Mouse (Mus musculus): ENCODE results near the gene Ankrd33. TPM values are rescaled to one million over a fixed set of nuclear protein-coding genes. Genes with fewer than 3 reads are reported as not detected.

Gene Ankrd33
- polyA plus RNA-seq, 1 experiment from 2014 or later: not detected

DNA sequence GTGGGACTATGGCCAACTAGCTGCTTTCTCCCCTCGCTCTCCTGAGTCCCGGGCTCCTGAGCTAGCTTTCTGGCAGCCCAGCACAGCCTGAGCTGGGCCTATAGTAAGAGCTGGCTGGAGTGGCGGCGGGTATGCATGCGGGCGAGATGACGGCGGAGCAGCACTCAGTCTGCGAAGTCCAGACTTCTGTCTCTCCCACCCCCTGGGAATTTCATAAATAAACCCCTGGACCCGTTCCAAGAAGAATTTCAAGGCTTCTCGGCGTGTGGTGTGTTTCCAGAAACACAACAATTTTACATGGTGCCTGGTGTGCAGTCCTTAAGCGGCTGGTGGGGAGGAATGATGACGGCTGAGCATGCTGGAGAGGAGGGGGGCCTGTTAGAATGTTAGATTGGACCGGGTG, 47.5 kb downstream of the Ankrd33 start:
- Histone ChIP-seq H3K27me3 (replicated peaks; ENCODE audit: control insufficient read depth, insufficient read depth, low read length) (no peaks in the 10 kb centered on the region), H3K4me2 (ENCODE audit: low read length) (no peak overlapping the region), H3K27ac (ENCODE audit: low read depth, low read length) (no peak overlapping the region), H3K4me1 (ENCODE audit: control insufficient read depth, insufficient read depth, low read depth, low read length) (peaks cover 15% of the 10 kb centered on the region), H3K36me3 (ENCODE audit: control insufficient read depth, insufficient read depth, low read length) (no peaks in the 10 kb centered on the region), H3K9ac (ENCODE audit: low read depth, low read length) (no peak overlapping the region), H3K4me3 (ENCODE audit: low read length) (no peak overlapping the region), H3K9me3 (ENCODE audit: control insufficient read depth, low read length) (no peaks in the 10 kb centered on the region)
- WGBS: 16% methylated on average over 15 of the region's 15 CpGs
- peak; percentile 72 for ATAC-seq

GRCm38 (mm10) chr15:101163854-101164253, 48.3 kb downstream of the Ankrd33 start:
- Histone ChIP-seq H3K4me2 (ENCODE audit: low read length) (no peak overlapping the region), H3K4me1 (ENCODE audit: control insufficient read depth, insufficient read depth, low read depth, low read length) (peaks cover 15% of the 10 kb centered on the region), H3K36me3 (ENCODE audit: control insufficient read depth, insufficient read depth, low read length) (no peaks in the 10 kb centered on the region), H3K9me3 (ENCODE audit: control insufficient read depth, low read length) (no peaks in the 10 kb centered on the region), H3K27ac (ENCODE audit: low read depth, low read length) (no peak overlapping the region), H3K9ac (ENCODE audit: low read depth, low read length) (no peak overlapping the region), H3K4me3 (ENCODE audit: low read length) (no peak overlapping the region), H3K27me3 (replicated peaks; ENCODE audit: control insufficient read depth, insufficient read depth, low read length) (no peaks in the 10 kb centered on the region)
- 42% methylated on average over 5 of the region's 5 CpGs for WGBS
- ATAC-seq: no peak

GRCm38 (mm10) chr15:101164291-101164690, 48.7 kb downstream of the Ankrd33 start:
- 56% methylated on average over 5 of the region's 5 CpGs for WGBS
- H3K4me2 ChIP-seq (ENCODE audit: low read length): no peak overlapping the region

GRCm38 (mm10) chr15:101165658-101166437, 50.3 kb downstream of the Ankrd33 start:
- no peak overlapping the region for H3K9ac ChIP-seq (ENCODE audit: low read depth, low read length)
- no peak overlapping the region for H3K4me3 ChIP-seq (ENCODE audit: low read length)
- no peak overlapping the region for H3K4me2 ChIP-seq (ENCODE audit: low read length)
- H3K4me1 ChIP-seq (ENCODE audit: control insufficient read depth, insufficient read depth, low read depth, low read length): peaks cover 7% of the 10 kb centered on the region
- H3K27me3 ChIP-seq (replicated peaks; ENCODE audit: control insufficient read depth, insufficient read depth, low read length): no peaks in the 10 kb centered on the region
- no peak for ATAC-seq
- no peak overlapping the region for H3K27ac ChIP-seq (ENCODE audit: low read depth, low read length)
- no peaks in the 10 kb centered on the region for H3K36me3 ChIP-seq (ENCODE audit: control insufficient read depth, insufficient read depth, low read length)
- WGBS: 66% methylated on average over 16 of the region's 16 CpGs
- H3K9me3 ChIP-seq (ENCODE audit: control insufficient read depth, low read length): no peaks in the 10 kb centered on the region

More at GRCm38 (mm10) chr15:101164291-101164690, 48.7 kb downstream of the Ankrd33 start:
- Histone ChIP-seq H3K4me3 (ENCODE audit: low read length) (no peak overlapping the region), H3K36me3 (ENCODE audit: control insufficient read depth, insufficient read depth, low read length) (no peaks in the 10 kb centered on the region), H3K27ac (ENCODE audit: low read depth, low read length) (no peak overlapping the region), H3K9me3 (ENCODE audit: control insufficient read depth, low read length) (no peaks in the 10 kb centered on the region), H3K9ac (ENCODE audit: low read depth, low read length) (no peak overlapping the region), H3K27me3 (replicated peaks; ENCODE audit: control insufficient read depth, insufficient read depth, low read length) (no peaks in the 10 kb centered on the region), H3K4me1 (ENCODE audit: control insufficient read depth, insufficient read depth, low read depth, low read length) (peaks cover 15% of the 10 kb centered on the region)
- ATAC-seq: no peak

- no peak overlapping the region for H3K4me2 ChIP-seq (ENCODE audit: low read length)
- H3K27me3 ChIP-seq (replicated peaks; ENCODE audit: control insufficient read depth, insufficient read depth, low read length): no peaks in the 10 kb centered on the region
- H3K4me1 ChIP-seq (ENCODE audit: control insufficient read depth, insufficient read depth, low read depth, low read length): peaks cover 5% of the 10 kb centered on the region
- H3K9me3 ChIP-seq (ENCODE audit: control insufficient read depth, low read length): no peaks in the 10 kb centered on the region
- 67% methylated on average over 11 of the region's 11 CpGs for WGBS
- ATAC-seq: no peak
- no peaks in the 10 kb centered on the region for H3K36me3 ChIP-seq (ENCODE audit: control insufficient read depth, insufficient read depth, low read length)
- H3K9ac ChIP-seq (ENCODE audit: low read depth, low read length): no peak overlapping the region
- H3K27ac ChIP-seq (ENCODE audit: low read depth, low read length): no peak overlapping the region
- H3K4me3 ChIP-seq (ENCODE audit: low read length): no peak overlapping the region
These were observed 52.0 kb downstream of the Ankrd33 start for GRCm38 (mm10) chr15:101167553-101167952.

Other genes with a start within 250 kb of the Ankrd33 start
- 11.6 and 20.0 TPM in 2 replicates for gene Scn8a, start 245.9 kb upstream of the Ankrd33 start, polyA plus RNA-seq (2015; fragmentation: Nextera tagmentation; extraction: Ambion mirVana)
- not detected in 2 replicates for gene Gm47841, start 68.4 kb upstream of the Ankrd33 start, polyA plus RNA-seq (2015; fragmentation: Nextera tagmentation; extraction: Ambion mirVana)
- 0.06 and 0.09 TPM in 2 replicates for gene Fignl2, start 37.2 kb upstream of the Ankrd33 start, polyA plus RNA-seq (2015; fragmentation: Nextera tagmentation; extraction: Ambion mirVana)
- gene Acvrl1, start 12.8 kb downstream of the Ankrd33 start, polyA plus RNA-seq (2015; fragmentation: Nextera tagmentation; extraction: Ambion mirVana): 10.2 and 12.7 TPM in 2 replicates
- gene Acvr1b, start 58.3 kb downstream of the Ankrd33 start, polyA plus RNA-seq (2015; fragmentation: Nextera tagmentation; extraction: Ambion mirVana): 22.4 and 24.1 TPM in 2 replicates
- gene Grasp, start 108.4 kb downstream of the Ankrd33 start, polyA plus RNA-seq (2015; fragmentation: Nextera tagmentation; extraction: Ambion mirVana): 1.1 and 1.7 TPM in 2 replicates
- 6.8 and 7.2 TPM in 2 replicates for gene Nr4a1, start 138.5 kb downstream of the Ankrd33 start, polyA plus RNA-seq (2015; fragmentation: Nextera tagmentation; extraction: Ambion mirVana)
- 79.6 and 81.3 TPM in 2 replicates for gene Atg101, start 168.5 kb downstream of the Ankrd33 start, polyA plus RNA-seq (2015; fragmentation: Nextera tagmentation; extraction: Ambion mirVana)
- 0.13 and 0.21 TPM in 2 replicates for gene 6030408B16Rik, start 177.5 kb downstream of the Ankrd33 start, polyA plus RNA-seq (2015; fragmentation: Nextera tagmentation; extraction: Ambion mirVana)

All from hindbrain, embryonic 16.5 days (tissue).